Mouse (Mus musculus): ENCODE results near the gene Ablim2. TPM values are rescaled to one million over a fixed set of nuclear protein-coding genes. Genes with fewer than 3 reads are reported as not detected.

The Ablim2 gene
- total RNA-seq, 2 experiments from 2014 or later, result 20.7 to 21.0 TPM

DNA sequence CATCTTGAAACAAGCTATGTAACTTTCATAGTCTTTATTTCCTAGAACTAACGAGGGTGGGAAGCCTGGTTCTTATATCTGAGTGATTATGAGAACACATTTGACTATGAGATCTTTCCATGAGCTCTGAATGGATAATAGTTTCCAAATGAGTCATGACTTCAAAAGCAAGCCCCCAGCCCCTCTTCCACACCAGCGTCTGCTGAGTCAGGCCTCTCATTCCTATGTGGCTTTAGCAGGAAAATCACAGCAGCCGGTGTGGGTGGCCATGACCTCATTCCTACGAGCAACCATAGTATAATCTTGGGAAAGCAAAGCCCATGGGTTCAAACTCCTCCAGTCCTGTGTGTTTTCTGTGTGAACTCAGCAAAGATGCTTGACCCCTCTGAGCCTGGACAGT lies 112.3 kb downstream of the Ablim2 start:
- DNase-seq, result no peak
- intact Hi-C loops (cut with DNase I), result loop anchor here (1.0 kb wide), 2 partner anchors 101 to 105 kb away; no protein-coding TSS in a partner anchor

DNA sequence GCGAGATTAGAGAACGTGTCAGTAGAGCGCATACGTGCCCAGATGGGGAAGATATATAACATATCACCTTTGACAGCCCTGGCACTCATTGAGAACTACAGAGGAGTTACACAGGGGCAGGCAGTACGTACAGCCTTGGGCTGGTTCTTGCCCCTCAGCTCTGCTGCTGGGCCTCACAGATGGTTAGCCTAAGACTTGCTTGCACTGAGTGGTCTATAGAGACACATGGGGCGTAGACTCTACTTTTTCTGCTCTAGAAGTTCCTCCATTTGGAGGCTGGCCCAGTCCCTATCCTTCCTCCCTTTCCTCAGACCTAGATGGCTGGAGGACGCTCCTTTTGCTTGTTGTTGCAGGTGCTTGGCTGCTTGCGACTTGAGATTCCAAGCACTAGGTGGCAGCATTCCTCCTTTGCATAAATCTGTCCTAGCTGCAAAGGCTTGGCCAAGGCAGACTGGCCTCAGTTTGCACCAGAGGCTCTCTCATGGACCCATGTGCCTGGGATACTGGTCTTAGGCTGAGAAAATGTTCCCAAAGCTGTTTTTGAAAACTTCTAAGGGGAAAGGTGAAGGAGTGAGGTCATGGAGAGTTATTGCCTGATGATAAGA lies 112.8 kb downstream of the Ablim2 start:
- intact Hi-C loops (cut with DNase I), result loop anchor here (1.0 kb wide), 2 partner anchors 101 to 105 kb away; no protein-coding TSS in a partner anchor
- DNase-seq, result peak; percentile 68 to 70

DNA sequence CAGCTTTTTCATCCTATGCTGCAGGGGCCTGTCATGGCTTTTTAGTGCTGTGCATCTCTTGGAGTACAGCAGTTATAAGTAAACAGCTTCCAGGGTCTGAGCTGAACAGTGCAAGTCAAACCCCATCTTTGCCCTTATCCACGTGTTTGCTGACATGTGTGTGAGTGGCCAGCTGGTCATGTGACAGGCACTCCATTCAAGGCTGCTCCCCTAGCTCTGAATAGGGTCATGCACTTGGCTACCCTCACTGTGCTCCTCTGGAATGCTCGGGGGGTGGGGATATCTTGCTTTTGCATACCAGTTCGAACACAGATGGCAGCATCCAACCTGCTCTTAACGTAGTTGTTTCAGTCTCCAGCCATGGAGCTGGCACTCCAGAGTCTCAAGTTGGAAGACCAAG lies 115.7 kb downstream of the Ablim2 start:
- intact Hi-C loops (cut with DNase I), result no loop called here
- DNase-seq, result no peak

DNA sequence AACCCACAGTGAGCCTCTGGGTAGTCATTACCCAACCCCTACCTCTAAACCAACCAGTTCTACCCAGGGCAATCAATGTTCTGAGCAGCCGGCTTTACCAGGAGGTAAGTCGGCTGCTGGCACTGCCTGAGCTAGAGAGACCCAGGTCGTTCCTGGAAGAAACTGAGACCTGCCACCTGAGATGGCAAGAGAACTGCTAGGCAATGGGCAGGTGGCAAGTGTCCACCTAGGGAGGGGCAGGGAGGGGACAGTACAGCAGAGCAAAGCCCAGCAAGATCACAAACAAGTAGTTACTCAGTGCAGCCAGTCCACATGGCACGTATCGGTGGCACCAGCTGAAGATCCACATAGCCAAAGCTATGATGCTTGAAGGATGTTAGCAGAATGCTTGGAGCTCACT lies 118.6 kb downstream of the Ablim2 start:
- no peak for DNase-seq
- intact Hi-C loops (cut with DNase I), result no loop called here

DNA sequence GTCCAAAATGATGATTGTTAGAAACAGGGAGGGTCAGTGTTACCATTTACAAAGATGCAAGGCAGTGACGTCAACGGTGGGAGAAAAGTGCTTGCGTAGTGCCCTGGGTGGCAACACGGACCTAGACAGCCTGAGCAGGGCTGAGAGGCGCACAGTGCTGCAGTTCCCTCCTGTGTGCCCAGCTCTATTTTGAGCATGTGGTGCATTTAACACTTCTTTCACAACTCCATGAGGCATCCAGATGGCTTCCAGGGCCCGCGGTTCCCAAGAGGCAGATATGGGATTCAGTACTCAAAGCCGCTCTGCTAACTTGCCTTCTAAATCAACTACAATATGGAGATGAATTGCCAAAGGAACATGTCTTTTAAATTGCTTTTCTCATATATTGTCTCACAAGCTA lies 121.5 kb downstream of the Ablim2 start:
- no peak for DNase-seq

DNA sequence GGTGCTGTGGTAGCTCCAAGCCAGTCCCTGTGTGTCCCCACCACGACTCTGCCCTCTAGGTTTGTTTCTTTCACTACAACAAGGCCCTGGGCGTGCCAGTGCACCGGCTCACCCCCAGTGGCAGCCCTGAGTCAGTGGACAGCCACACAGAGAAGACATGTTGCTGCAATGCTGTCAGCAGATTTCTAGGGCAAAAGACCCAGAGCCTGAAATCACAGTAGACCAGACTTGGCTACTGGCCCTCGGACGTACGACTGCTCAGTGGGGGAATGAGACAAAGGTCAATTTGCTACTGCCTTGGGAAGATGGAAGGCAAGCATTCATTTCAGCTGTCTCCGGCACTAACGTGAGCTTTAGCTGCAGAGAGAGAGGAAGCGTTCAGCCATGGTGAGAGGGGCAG lies 124.7 kb downstream of the Ablim2 start:
- DNase-seq, result no peak
- intact Hi-C loops (cut with DNase I), result loop anchor here (10.0 kb wide), 1 partner anchor 512 kb away; the partner anchor contains the start of gene Sorcs2

More for the DNA sequence above, 121.5 kb downstream of the Ablim2 start:
- intact Hi-C loops (cut with DNase I), result no loop called here

DNA sequence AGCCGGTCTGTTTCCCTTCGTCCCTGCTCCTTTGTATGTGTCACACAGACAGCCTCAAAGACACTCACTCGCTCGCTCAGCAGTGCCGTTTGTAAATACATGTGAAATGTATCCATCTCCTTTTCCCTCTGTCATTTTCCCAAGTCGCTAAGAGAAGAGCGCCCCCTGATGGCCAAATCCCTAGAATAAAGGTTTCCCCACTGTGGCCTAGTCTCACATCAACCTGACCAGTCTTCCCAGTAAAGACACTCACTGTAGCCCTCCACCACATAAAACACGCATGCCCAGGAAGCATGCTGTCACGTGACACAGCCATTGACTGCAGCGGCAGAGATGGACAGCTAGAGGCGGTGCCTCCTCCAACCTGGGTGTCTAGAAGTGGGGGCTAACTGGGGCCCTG lies 126.6 kb downstream of the Ablim2 start:
- peak in 1 of 2 experiments; percentile 49 for DNase-seq
- intact Hi-C loops (cut with DNase I), result loop anchor here (10.0 kb wide), 1 partner anchor 511 kb away; the partner anchor contains the start of gene Sorcs2

DNA sequence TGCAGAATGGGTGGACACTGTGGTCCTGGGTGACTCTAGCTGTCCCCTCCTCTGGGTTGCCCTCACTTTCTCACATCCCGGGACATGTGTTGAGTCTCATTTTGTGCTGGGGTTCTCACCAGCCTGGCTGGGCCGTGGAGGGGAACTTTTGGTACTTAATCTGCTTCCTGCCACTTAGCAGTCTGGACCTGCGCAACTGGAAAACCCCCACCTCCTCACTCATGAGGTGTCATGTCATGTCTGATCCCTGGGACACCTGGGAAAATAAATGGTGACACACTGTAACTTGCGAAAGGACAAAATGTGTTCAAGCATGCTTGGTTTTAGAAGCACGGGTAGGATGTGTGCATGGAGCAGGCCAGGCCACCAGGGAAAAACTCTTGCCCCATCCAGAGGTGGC lies 127.0 kb downstream of the Ablim2 start:
- intact Hi-C loops (cut with DNase I), result loop anchor here (10.0 kb wide), 1 partner anchor 510 kb away; the partner anchor contains the start of gene Sorcs2
- no peak for DNase-seq

DNA sequence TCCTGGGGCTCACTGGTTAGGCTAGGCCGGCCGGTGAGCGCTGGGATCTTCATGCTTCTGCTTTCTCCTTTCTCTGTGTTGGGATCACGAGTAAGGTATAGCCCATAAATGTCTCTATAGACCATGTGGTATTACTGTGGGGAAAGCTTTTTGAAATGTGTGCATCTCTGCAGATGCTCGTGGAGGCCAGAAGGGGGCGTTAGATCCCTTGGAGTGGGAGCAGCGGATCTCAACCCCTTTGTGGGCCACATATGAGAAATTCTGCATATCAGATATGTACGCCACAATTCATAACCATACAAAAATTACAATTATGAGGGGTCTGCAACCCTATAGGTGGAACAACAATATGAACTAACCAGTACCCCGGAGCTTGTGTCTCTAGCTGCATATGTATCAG lies 131.3 kb downstream of the Ablim2 start:
- DNase-seq, result no peak
- intact Hi-C loops (cut with DNase I), result loop anchor here (1.0 to 10.0 kb wide), 3 partner anchors 83 to 506 kb away; partner anchors contain the start of gene Sorcs2

DNA sequence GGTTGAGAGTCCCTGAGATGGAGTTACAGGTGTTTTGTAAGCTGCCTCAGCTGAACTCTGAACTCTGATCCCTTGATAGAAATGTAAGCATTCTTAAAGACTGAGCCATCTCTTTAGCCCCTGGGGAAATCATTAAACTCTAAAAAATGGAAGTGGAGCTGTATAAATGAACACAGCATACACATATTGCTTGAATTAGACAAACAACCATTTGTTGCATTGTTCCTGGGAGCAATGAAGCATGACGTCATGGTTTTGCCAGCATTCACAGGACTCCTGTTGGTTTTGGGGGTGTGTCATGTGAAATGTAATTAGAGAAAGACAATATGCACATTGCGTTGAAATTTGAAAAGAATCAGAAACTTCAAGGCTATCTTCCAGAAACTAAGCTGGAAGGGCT lies 132.0 kb downstream of the Ablim2 start:
- no peak for DNase-seq
- intact Hi-C loops (cut with DNase I), result loop anchor here (1.0 to 10.0 kb wide), 3 partner anchors 38 to 505 kb away; partner anchors contain the start of gene Sorcs2

DNA sequence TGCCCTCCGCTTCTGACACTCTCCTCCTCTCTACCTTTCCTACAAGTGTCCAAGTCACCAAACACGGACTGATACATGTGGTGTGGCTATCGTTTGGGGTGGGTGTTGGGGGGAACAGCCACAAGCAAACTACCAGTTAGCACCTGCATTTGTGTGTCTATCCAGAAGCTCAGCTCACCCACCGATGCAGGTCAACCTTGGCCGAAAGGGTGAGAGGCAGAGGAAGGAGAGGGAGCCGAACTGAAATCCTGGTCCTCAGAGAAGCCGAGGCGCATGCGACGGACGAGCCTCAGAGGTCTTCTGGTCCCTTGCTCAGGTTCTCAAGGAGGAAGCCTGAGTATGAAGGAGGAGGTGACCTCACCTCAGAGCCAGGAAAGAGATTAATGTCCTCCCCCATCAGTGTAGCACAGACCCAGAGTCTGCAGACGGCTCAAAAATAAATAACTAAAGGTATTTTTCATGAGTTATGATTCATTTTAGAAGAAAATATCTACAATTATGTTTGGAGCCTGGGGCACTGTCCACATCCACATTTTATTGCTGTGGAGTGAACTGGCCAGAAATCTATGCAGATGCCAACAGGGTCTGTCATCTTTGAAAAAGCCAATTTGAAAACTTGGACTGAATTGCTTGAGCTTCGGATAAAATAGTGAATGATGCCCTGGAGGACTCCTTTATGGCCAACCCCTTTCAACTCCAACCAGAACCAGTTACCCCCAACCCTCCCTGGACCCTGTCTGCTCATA lies 133.5 kb downstream of the Ablim2 start:
- intact Hi-C loops (cut with DNase I), result loop anchor here (5.0 kb wide), 1 partner anchor 36 kb away; no protein-coding TSS in a partner anchor
- no peak for DNase-seq

DNA sequence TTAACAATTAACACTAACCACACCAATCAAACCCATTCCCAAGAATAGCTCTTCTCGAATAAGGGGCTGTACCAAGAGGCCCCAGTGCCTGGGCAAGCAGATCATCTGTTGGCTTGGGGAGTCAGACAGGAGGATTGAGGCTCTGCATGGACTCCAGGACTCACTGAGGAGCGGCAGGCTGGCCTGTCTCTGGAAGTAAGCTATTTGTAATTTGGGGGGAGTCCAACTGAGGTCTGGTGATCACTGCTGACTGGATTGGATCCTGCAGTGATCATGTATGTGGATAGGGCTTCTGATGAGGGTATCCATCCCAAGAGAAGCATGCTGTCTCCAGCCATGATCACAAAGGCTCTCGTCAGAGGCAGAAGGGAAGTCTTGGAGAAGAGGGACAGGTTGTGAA lies 134.7 kb downstream of the Ablim2 start:
- no peak for DNase-seq
- intact Hi-C loops (cut with DNase I), result loop anchor here (5.0 kb wide), 1 partner anchor 35 kb away; no protein-coding TSS in a partner anchor

DNA sequence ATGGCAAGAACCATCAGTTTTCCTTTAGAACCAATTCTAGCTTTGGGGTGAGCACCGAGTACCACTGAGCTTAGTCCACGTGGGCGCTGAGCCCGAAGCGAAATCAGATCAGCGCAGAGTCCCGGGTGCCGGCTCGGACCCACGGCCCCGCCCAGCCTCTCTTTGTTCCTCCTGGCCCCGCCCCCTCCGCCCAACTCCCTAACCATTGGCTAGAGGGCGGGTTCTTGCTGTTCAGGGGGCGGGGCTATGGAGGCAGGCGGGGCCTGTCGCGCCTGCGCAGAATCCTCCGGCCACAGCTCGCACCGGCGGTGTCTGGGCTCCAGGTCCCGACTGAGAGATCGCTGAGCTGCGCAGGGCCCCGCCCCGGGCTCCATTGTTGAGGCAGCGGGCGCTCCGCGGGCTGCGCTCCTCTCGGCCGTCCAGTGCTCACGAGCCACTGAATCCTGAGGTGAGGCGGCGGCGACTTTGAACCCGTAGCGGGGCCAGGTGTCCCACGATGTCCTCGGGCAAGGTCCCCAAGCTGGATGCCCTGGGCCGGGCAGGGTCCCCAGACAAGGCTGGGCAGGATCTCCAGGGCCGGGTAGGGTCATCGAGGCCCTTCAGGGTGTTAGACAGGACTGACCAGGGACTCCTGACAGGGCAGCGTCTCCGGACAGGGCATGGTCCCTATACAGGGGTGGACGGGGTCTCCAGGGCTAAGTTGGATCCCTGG lies 135.6 kb downstream of the Ablim2 start, which contains the start of gene Afap1:
Gene Afap1, plus strand, starts transcription at position 227 of the 712 bp plus-strand sequence.
- peak; percentile 99 for DNase-seq
- intact Hi-C loops (cut with DNase I), result loop anchor here (1.0 to 5.0 kb wide), 2 partner anchors 34 to 82 kb away; no protein-coding TSS in a partner anchor

DNA sequence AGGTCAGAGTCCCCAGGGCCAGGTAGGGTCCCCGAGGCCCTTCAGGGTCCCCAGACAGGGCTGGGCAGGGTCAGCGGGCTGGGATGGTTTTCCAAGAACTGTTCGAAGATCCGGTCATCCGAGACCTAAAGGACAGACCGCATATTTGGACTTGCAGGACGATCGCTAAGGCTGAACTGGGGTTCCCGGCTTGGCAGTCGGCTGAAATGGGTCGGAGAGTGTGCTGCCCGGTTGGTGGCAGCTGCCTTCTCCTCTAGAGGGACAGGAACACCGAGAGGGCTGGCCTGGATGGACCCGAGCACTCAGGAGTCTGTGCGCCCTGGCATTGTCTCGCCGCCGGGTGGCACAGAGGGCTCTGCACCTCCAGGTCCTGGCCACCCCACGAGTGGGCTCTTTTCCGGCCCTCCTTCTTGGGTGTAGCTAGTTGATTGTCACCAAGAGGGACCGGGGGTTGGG lies 136.2 kb downstream of the Ablim2 start:
- intact Hi-C loops (cut with DNase I), result loop anchor here (1.0 to 5.0 kb wide), 2 partner anchors 33 to 81 kb away; no protein-coding TSS in a partner anchor
- peak; percentile 65 to 77 for DNase-seq

DNA sequence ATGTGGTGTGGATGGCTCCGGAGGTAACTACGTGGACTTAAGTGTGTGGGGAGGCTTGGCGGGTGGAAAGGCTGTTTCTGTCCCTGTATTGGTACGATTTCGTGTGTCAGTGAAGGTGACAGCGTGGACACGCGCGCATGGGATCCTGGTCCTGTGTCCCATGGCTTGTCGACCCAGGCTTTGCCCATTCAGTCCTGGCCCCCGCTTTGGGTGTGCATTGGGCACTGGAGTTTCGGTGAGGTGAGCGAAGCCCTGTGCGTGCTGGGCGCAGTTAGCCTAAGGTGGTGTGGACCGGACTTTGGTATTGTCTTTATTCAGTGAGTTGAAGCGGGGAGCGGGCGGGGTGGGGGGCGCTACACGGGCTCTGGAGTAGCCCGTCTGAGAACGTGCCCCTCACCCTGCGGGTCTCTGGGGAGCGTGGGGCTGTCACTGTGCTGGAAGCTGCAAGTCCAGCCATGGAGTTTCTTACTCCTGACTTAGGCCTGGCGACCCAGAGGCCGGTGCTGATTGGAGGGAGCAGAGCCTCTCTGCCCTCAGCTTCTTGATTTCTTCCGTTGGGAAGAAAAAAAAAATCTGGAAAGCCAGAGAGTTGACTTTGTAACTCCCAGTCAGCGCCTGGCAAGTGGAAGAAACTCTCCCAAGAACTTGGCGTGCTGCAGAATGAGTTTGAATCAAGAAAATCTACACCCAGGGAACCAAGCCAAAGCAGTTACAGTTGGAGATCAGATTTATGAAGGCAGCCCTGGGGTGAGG lies 136.8 kb downstream of the Ablim2 start:
- peak; percentile 43 to 55 for DNase-seq
- intact Hi-C loops (cut with DNase I), result loop anchor here (5.0 kb wide), 1 partner anchor 33 kb away; no protein-coding TSS in a partner anchor

DNA sequence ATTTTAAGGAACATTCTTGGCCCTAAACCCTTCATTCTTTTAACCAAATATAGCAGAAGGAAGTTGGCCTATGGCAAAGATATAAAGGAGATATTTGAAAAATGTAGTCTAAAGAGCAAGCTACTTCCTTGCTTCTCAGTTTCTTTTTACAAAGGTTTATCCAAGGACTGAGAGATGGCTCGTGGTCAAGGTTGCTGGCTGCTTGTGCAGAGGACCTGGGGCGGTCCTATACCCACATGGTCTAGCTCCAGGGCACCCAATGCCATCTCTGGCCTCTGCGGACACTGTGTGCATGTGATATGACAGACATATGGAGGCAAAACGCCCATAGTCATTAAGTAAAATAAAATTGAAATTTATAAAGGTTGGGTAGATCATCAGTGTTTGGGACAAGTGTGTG lies 138.2 kb downstream of the Ablim2 start:
- no peak for DNase-seq
- intact Hi-C loops (cut with DNase I), result no loop called here

DNA sequence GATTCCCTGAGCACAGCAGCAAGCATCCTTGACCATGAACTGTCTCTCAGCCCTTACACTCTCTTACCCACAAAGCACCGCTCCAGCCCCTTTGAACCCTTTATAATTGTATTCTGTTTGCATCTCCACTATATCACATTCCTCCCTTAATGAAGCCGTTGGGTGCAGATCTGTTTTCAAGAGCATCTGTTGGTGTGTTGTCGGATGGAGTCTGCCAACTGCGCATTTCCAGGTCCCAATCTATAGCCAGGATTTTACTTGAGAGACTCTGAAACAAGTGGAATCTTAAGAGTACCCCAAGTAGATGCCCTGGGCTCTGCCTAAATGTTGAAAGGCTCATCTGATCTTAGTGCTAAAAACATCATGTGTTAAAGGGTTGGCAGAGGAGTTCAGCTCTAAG lies 138.9 kb downstream of the Ablim2 start:
- intact Hi-C loops (cut with DNase I), result no loop called here
- DNase-seq, result no peak

DNA sequence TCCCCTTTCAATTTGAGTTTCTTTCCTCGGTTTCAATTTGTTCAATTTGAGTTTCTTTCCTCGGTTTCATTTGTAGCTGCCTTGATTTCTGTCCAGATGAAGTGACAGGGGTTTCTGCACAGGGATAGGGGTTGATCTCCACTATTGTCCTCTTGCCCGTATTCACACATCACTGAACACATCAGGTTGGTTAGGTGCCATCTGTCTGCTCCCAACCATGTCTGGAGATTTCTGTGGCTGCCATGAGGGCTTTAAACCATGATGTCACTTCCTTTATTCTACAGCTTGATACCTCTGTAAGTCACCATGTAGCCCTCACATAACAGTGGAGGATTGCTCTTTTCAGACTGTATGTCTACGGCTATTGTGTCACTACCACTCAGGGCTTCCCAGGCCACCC lies 139.5 kb downstream of the Ablim2 start:
- no peak for DNase-seq
- intact Hi-C loops (cut with DNase I), result no loop called here

DNA sequence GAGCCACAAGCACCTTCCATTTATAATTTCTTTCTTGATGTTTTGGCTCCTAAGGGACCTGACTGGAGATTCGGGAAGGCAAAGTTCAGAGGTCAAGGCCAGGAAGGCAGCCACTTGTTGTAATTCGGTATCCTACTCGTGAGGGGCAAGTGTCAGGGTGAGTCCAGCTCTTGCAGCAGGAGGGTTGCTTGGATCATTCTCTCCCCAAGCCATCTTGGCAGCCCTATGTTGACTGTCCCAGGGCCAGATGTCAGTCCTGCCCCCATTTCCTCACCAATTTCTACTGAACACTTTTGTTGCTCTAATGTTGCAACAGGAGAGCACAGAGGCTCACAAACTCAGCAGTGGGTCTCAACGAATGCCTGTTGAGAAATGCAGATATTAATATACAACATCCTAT lies 140.4 kb downstream of the Ablim2 start:
- DNase-seq, result peak in 1 of 2 experiments; percentile 24
- intact Hi-C loops (cut with DNase I), result no loop called here

DNA sequence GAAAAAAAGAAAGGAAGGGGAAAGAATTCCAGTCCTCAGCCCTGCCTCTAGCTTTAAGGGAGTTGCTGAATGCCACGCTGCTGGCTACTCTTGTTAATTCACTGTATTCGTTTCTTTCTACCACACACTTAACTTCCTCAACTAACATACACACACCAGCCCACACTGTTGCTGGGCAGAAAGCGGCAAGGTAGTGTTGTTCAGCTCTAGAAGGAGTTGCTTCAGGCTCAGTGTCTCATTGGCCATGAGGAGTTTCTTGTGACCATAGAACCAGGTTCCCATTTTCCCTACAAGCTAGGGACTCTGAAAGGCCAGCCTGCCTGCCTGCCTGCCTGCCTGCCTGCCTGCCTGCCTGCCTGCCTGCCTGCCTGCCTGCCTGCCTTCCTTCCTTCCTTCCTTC lies 141.3 kb downstream of the Ablim2 start:
- intact Hi-C loops (cut with DNase I), result no loop called here
- no peak for DNase-seq

All from heart, postnatal 36 days (tissue).